Mouse (Mus musculus): ENCODE data around the gene Mrps5. TPM values are rescaled to one million over a fixed set of nuclear protein-coding genes. Genes with fewer than 3 reads are reported as not detected.
A peak's percentile ranks its signal among the peaks of the same experiment; 100 is the strongest.
"Not testable (repeated sequence)": the region's sequence is repeated elsewhere in the genome, so short reads cannot be mapped to it uniquely, and the experiment has no call there.

The Mrps5 gene
- polyA plus RNA-seq, 1 experiment, result 70.3 TPM

DNA sequence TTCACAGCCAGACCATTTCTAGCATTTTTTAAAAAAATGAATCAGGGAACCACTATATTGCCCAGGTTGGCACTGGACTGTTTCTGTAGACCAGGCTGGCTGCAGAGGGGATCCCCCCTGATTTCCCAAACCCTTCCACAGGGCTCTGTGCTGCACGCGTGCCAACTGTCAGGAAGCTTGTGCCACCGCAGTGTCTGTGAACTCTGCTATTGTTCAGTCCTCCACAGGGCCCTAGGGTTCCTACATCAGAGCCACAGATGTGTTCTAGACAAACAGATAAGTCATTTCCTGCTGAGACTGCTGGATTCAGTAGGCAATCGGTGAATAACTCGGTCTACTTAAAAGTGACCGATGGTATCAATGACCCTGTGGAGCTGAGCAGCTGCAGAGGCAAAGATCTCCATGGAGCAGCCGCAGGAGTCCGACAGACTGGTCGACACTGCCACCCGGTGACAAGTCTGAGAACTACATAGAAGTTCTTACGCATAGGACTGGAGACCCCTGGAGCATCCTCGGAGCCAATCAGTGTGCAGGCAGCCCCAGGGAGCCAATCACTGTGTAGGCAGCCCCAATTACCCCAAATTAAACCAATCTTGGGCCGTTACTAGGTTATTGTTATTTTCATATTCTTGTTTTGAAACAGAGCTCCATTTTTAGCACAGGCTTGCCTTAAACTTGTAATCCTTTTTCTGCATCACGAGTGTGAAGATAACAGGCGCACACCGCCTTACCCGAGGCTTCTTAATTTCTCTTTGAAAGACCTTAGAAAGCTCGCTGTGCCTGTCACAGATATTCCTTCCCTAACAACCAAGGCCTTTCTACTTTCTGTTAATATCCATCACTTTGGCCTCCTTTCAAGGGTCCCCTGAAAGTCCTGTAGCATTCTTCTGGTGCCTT, 27.7 kb upstream of the Mrps5 start:
- H3K4me1 ChIP-seq (ENCODE audit: control insufficient read depth, insufficient read depth, low read length), result no peaks in the 10 kb centered on the region
- peak; percentile 83 for TF ChIP-seq CTCF (IDR thresholded peaks at IDR 0.05; ENCODE audit: borderline replicate concordance, insufficient read depth, low read length)
- TF ChIP-seq POLR2A (IDR thresholded peaks at IDR 0.05; ENCODE audit: low read depth, low read length), result no peak
- no peak overlapping the region for H3K27ac ChIP-seq (ENCODE audit: insufficient read depth, low read length)
- no peak overlapping the region for H3K4me3 ChIP-seq (ENCODE audit: insufficient read depth, low read length)

GRCm38 (mm10) chr2:127573322-127573721, 13.7 kb upstream of the Mrps5 start:
- Histone ChIP-seq H3K4me1 (ENCODE audit: control insufficient read depth, insufficient read depth, low read length) (no peaks in the 10 kb centered on the region), H3K27ac (ENCODE audit: insufficient read depth, low read length) (no peak overlapping the region), H3K4me3 (ENCODE audit: insufficient read depth, low read length) (no peak overlapping the region)
- TF ChIP-seq CTCF (IDR thresholded peaks at IDR 0.05; ENCODE audit: borderline replicate concordance, insufficient read depth, low read length) (no peak), POLR2A (IDR thresholded peaks at IDR 0.05; ENCODE audit: low read depth, low read length) (no peak)

DNA sequence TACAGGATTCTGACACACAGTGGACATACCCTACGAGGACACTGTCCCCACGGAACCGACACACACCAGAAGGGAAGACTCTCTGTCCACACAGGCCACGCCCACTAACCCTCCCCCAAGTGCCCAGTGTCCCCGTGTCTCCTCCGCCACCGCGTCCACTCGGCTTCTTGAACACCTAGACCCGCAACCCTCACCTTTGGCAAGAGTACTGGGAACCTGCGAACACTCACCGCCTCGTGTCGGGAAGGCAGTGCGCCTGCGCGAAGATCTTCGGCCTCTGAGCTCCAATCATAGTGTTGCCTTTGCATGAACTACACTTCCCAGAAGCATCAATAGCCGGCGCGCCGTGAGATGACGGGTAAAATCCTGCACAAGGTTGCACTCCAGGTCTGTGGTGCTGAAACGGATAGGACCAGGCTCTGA, 2.6 kb upstream of the Mrps5 start:
- Histone ChIP-seq H3K27ac (ENCODE audit: insufficient read depth, low read length) (no peak overlapping the region), H3K4me1 (ENCODE audit: control insufficient read depth, insufficient read depth, low read length) (no peaks in the 10 kb centered on the region), H3K4me3 (ENCODE audit: insufficient read depth, low read length) (peak overlapping the region; percentile 82)
- TF ChIP-seq POLR2A (IDR thresholded peaks at IDR 0.05; ENCODE audit: low read depth, low read length), result peak; percentile 96
- TF ChIP-seq CTCF (IDR thresholded peaks at IDR 0.05; ENCODE audit: borderline replicate concordance, insufficient read depth, low read length), result no peak

GRCm38 (mm10) chr2:127587514-127587844, 457 bp downstream of the Mrps5 start:
- no peak for TF ChIP-seq CTCF (IDR thresholded peaks at IDR 0.05; ENCODE audit: borderline replicate concordance, insufficient read depth, low read length)
- TF ChIP-seq POLR2A (IDR thresholded peaks at IDR 0.05; ENCODE audit: low read depth, low read length), result no peak
- H3K4me1 ChIP-seq (ENCODE audit: control insufficient read depth, insufficient read depth, low read length), result no peaks in the 10 kb centered on the region

GRCm38 (mm10) chr2:127588897-127589296, 1.9 kb downstream of the Mrps5 start:
- Histone ChIP-seq H3K4me1 (ENCODE audit: control insufficient read depth, insufficient read depth, low read length) (no peaks in the 10 kb centered on the region), H3K27ac (ENCODE audit: insufficient read depth, low read length) (no peak overlapping the region), H3K4me3 (ENCODE audit: insufficient read depth, low read length) (no peak overlapping the region)
- TF ChIP-seq POLR2A (IDR thresholded peaks at IDR 0.05; ENCODE audit: low read depth, low read length), result no peak
- TF ChIP-seq CTCF (IDR thresholded peaks at IDR 0.05; ENCODE audit: borderline replicate concordance, insufficient read depth, low read length), result no peak

More at GRCm38 (mm10) chr2:127587514-127587844, 457 bp downstream of the Mrps5 start:
- H3K4me3 ChIP-seq (ENCODE audit: insufficient read depth, low read length), result peak overlapping the region; percentile 93
- H3K27ac ChIP-seq (ENCODE audit: insufficient read depth, low read length), result no peak overlapping the region

DNA sequence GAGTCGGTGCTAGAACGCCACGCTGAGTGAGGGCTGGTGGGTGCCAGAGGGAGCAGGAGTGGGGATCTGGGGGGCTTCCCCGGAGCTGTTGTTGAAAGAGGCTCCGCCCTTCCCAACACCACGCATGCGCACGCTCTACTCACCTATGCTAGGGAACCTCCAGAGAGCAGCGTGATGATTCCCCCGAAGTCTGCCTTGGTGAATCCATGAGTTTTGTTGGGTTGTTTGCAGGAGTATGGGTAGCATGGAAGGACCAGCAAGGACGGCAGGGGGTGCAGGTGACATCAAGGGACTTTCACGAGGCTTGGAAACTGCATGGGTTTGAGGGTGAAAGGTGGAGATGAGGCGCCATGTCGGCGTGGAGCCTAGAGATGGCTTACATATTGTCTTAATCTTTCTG, 3.2 kb downstream of the Mrps5 start:
- TF ChIP-seq CTCF (IDR thresholded peaks at IDR 0.05; ENCODE audit: borderline replicate concordance, insufficient read depth, low read length) (no peak), POLR2A (IDR thresholded peaks at IDR 0.05; ENCODE audit: low read depth, low read length) (no peak)
- no peak overlapping the region for H3K27ac ChIP-seq (ENCODE audit: insufficient read depth, low read length)
- no peaks in the 10 kb centered on the region for H3K4me1 ChIP-seq (ENCODE audit: control insufficient read depth, insufficient read depth, low read length)
- no peak overlapping the region for H3K4me3 ChIP-seq (ENCODE audit: insufficient read depth, low read length)

GRCm38 (mm10) chr2:127590840-127591239, 3.8 kb downstream of the Mrps5 start:
- TF ChIP-seq POLR2A (IDR thresholded peaks at IDR 0.05; ENCODE audit: low read depth, low read length) (no peak), CTCF (IDR thresholded peaks at IDR 0.05; ENCODE audit: borderline replicate concordance, insufficient read depth, low read length) (no peak)
- no peak overlapping the region for H3K4me3 ChIP-seq (ENCODE audit: insufficient read depth, low read length)
- no peak overlapping the region for H3K27ac ChIP-seq (ENCODE audit: insufficient read depth, low read length)
- H3K4me1 ChIP-seq (ENCODE audit: control insufficient read depth, insufficient read depth, low read length), result no peaks in the 10 kb centered on the region

DNA sequence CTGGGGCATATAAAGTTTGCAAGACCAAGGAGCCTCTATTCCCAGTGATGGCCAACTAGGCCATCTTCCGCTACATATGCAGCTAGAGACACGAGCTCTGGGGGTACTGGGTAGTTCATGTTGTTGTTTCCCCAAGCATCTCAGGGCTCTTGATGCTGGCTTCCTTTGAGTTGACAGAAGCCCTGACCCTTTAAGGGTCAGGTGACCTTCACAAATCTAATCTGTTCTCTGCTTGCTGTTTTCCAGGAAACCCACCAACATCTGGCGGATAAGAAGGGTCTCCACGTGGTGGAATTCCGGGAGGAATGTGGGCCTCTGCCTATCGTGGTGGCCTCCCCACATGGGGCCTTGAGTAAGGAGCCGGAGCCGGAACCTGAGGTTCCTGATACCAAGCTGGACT, 16.4 kb downstream of the Mrps5 start:
- H3K4me1 ChIP-seq (ENCODE audit: control insufficient read depth, insufficient read depth, low read length); H3K4me3 ChIP-seq (ENCODE audit: insufficient read depth, low read length); H3K27ac ChIP-seq (ENCODE audit: insufficient read depth, low read length): not testable (repeated sequence)

- H3K4me1 ChIP-seq (ENCODE audit: control insufficient read depth, insufficient read depth, low read length), result no peaks in the 10 kb centered on the region
- TF ChIP-seq CTCF (IDR thresholded peaks at IDR 0.05; ENCODE audit: borderline replicate concordance, insufficient read depth, low read length), result no peak
- TF ChIP-seq POLR2A (IDR thresholded peaks at IDR 0.05; ENCODE audit: low read depth, low read length), result no peak
- H3K27ac ChIP-seq (ENCODE audit: insufficient read depth, low read length), result no peak overlapping the region
- no peak overlapping the region for H3K4me3 ChIP-seq (ENCODE audit: insufficient read depth, low read length)
Measured at GRCm38 (mm10) chr2:127605203-127605602, 18.2 kb downstream of the Mrps5 start.

- TF ChIP-seq POLR2A (IDR thresholded peaks at IDR 0.05; ENCODE audit: low read depth, low read length) (no peak), CTCF (IDR thresholded peaks at IDR 0.05; ENCODE audit: borderline replicate concordance, insufficient read depth, low read length) (no peak)
- Histone ChIP-seq H3K4me1 (ENCODE audit: control insufficient read depth, insufficient read depth, low read length) (no peaks in the 10 kb centered on the region), H3K27ac (ENCODE audit: insufficient read depth, low read length) (no peak overlapping the region), H3K4me3 (ENCODE audit: insufficient read depth, low read length) (no peak overlapping the region)
Measured at GRCm38 (mm10) chr2:127608234-127608633, 21.2 kb downstream of the Mrps5 start.
